Mouse (Mus musculus) NIH3T3 (cell line): ENCODE results near the gene Timd2.
"Not testable (repeated sequence)": the region's sequence is repeated elsewhere in the genome, so short reads cannot be mapped to it uniquely, and the experiment has no call there.

ENCODE experiments used
- DNase-seq: peaks from one replicate; pipeline ENCODE4 v3.0.0-alpha.2; 2012; ENCODE audit warnings: low read depth

Timd2 gene

GRCm38 (mm10) chr11:46665599-46666522 is 41.0 kb downstream of the Timd2 start:
- no peak for DNase-seq

DNA sequence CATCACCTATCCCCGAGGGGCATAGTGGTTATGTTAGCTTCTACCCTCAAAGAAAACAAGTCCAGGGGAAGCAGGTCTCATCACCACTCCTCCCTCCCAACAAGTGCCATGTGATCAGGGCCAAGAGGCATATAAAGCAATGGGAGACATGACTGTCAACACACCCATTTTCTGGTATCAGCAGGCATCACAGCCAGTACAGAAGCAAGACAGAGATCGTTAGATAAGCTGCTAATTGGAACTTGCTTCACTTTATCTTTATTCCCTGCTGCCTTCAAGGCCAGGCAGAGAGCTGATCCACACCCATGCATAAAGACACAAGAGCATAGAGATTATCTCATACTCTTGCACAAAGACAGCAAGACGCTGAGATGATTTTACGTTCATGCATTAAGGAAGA is 43.6 kb downstream of the Timd2 start:
- no peak for DNase-seq

GRCm38 (mm10) chr11:46652476-46652875 is 54.4 kb downstream of the Timd2 start:
- DNase-seq = no peak

GRCm38 (mm10) chr11:46649655-46650054 is 57.2 kb downstream of the Timd2 start:
- DNase-seq = not testable (repeated sequence)

GRCm38 (mm10) chr11:46644824-46645223 is 62.0 kb downstream of the Timd2 start:
- DNase-seq = no peak

DNA sequence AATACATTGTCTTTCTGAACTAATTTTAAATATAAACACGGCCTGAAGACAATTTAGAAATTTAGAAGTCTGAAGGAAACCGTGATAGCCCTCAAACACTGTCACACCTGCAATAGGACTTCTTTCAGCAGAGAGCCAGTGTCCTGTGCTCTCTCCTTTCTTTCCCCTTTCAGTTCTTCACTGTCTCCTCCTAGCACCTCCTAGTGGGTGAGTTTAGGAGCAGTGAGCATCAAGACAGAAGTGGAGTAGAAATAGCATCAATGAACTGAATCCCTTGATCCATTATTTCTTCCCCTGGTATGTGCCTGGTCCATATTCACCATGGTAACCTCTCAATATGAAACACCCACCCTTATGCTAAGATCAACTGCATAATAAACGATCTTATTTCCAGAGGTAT is 70.3 kb downstream of the Timd2 start:
- no peak for DNase-seq

GRCm38 (mm10) chr11:46635516-46635915 is 71.3 kb downstream of the Timd2 start:
- not testable (repeated sequence) for DNase-seq

- DNase-seq = peak; percentile 62
Measured at GRCm38 (mm10) chr11:46631635-46632034, 75.2 kb downstream of the Timd2 start.

- DNase-seq = no peak
Measured at GRCm38 (mm10) chr11:46629211-46629795, 77.6 kb downstream of the Timd2 start, which contains the start of gene Dppa1. Gene Dppa1 (minus strand): TSS chr11:46629261.

DNA sequence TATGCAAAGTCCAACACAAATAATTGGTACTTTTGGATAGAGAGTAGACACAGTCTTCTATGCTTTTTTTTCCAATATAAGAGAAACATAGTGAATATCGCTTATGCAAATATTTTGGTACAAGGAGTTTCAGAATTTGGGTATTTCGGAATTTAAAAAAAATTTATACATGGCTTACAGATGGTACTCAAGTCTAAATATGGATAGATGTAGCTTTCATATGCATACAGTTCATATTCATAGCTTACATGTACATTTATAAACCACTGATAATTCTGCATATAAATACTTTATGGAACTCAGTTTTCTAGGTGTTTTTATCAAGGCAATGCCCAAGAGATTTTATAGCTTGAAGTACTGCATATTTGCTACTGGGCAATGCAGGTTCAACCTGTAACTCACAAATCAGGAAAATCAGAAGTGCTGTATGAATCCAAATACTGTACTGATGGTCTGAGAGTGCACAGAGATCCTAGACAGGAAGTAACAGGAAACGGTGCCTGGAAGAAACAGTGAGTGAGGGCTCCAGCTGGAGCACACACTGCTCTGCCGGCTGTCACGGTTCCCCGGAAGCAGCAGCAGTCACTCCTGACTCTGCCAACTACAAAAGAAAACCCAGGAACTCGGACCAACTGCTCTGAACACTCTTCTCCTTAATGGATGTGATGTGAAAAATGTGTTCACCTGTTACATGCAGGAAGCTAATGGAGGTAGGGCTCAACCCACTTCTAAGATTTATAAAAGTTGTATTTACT is 86.3 kb downstream of the Timd2 start:
- DNase-seq = no peak

DNA sequence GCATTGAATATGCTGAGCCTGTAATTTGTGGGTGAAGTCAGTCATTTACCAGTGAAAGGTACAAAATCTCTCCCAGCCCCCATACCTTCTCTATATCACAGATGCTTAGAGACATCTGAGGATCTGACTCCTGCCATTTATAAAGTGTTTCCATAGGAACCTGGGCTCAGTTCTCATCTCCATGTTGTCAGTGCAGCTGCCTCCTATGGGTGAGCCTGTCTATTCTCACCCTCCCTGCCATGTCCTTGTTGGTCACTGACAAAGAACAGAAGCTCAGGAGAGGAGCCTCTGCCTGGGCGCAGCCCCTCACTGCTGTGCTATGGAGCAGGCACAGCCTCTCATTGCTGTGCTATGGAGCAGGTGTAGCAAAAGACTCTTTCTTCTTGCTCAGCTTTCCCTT is 86.9 kb downstream of the Timd2 start:
- DNase-seq = no peak
